Mouse (Mus musculus) megakaryocyte, embryonic 14.5 days (primary cell): ENCODE measurements around the gene Krtap31-2. TPM values are rescaled to one million over a fixed set of nuclear protein-coding genes. Genes with fewer than 3 reads are reported as not detected.

Experiments used
- H3K27me3 ChIP-seq: replicated peaks from 2 replicates; pipeline ENCODE3; 2012; ENCODE audit warnings: inconsistent platforms
- H3K36me3 ChIP-seq: replicated peaks from 2 replicates; pipeline ENCODE3; 2012; ENCODE audit warnings: low read length, inconsistent platforms, mixed read lengths
- H3K4me1 ChIP-seq: 2 replicates; pipeline ENCODE4 v1.6.1; 2012; ENCODE audit warnings: inconsistent platforms
- H3K4me3 ChIP-seq: replicated peaks from 2 replicates; pipeline ENCODE3; 2012; ENCODE audit warnings: moderate library complexity, mild to moderate bottlenecking, inconsistent platforms
- H3K9me3 ChIP-seq: 2 replicates; pipeline ENCODE4 v1.6.1; 2012; ENCODE audit warnings: inconsistent platforms
- FLI1 ChIP-seq: IDR thresholded peaks from 2 replicates; pipeline ENCODE4 v1.6.1; 2012; ENCODE audit warnings: low read length, inconsistent platforms, mixed read lengths
- GATA1 ChIP-seq: IDR thresholded peaks from 3 replicates; pipeline ENCODE4 v1.6.1; 2012; ENCODE audit warnings: mixed read lengths, low read length, inconsistent platforms, borderline replicate concordance
- polyA plus RNA-seq: library from polyadenylated mRNA; stranded (reverse); fragments of >175 nt; gene quantifications from 2 replicates; pipeline ENCODE4 v1.2.3, GENCODE M21; 2012; ENCODE audit warnings: low replicate concordance; ENCODE audit not compliant: insufficient read depth

Krtap31-2 gene
- not detected in 2 replicates for polyA plus RNA-seq

DNA sequence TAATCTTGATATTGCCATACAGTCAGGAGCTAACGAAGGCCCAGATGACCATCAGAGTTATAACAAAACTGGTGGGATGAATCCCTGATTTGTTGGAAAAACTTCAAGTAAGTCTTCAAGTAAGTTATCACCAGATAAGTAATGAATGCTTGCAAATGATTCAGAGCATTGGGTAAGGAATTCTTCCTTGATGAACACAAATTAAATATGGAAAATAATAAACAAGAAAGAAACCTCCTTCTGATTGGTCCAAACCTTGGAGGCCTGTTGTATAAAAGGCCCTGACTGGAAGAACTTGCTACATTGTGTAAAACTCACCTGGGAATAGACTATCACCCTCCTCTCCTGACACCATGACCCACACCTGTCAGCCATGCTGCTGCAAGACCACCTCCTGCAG is at the start of gene Krtap31-2:
TSS of gene Krtap31-2 (plus strand) at position 301 of the 400 bp plus-strand sequence.
- TF ChIP-seq FLI1 (no peak), GATA1 (no peak)
- Histone ChIP-seq H3K27me3 (no peaks in the 10 kb centered on the region), H3K9me3 (peaks cover 10% of the 10 kb centered on the region), H3K4me3 (no peak within 1 kb of the TSS), H3K36me3 (no peaks in the 10 kb centered on the region), H3K4me1 (no peaks in the 10 kb centered on the region)

DNA sequence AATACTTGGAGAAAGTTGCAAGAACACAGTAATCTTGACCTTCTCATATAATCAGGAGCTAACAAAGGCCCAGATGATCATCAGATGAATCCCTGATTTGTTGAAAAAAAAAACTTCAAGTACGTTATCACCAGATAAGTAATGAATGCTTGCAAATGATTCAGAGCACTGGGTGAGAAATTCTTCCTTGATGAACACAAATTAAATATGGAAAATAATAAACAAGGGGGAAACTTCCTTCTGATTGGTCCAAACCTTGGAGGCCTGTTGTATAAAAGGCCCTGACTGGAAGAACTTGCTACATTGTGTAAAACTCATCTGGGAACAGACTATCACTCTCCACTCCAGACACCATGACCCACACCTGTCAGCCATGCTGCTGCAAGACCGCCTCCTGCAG is 28.5 kb upstream of the Krtap31-2 start, which contains the start of gene Krtap31-1:
TSS of gene Krtap31-1 (plus strand) at position 301 of the 400 bp plus-strand sequence.
- H3K27me3 ChIP-seq = no peaks in the 10 kb centered on the region
- TF ChIP-seq FLI1 (no peak), GATA1 (no peak)
- H3K4me3 ChIP-seq = no peak within 1 kb of the TSS
- no peaks in the 10 kb centered on the region for H3K9me3 ChIP-seq
- no peaks in the 10 kb centered on the region for H3K36me3 ChIP-seq
- no peaks in the 10 kb centered on the region for H3K4me1 ChIP-seq

DNA sequence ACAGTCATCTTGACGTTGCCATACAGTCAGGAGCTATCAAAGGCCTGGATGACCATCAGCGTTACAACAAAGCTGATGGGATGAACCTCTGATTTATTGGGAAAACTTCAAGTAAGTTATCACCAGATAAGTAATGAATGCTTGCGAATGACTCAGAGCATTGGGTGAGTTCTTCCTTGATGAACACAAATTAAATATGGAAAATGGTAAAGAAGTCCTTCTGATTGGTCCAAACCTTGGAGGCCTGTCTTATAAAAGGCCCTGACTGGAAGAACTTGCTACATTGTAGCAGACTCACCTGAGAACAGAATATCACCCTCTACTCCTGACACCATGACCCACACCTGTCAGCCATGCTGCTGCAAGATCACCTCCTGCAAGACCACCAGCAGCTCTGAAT is 21.6 kb upstream of the Krtap31-2 start, which contains the start of gene Gm11565:
TSS of gene Gm11565 (plus strand) at position 301 of the 400 bp plus-strand sequence.
- Histone ChIP-seq H3K9me3 (no peaks in the 10 kb centered on the region), H3K4me3 (peak within 1 kb of the TSS; percentile 18), H3K36me3 (no peaks in the 10 kb centered on the region), H3K27me3 (no peaks in the 10 kb centered on the region), H3K4me1 (no peaks in the 10 kb centered on the region)
- TF ChIP-seq GATA1 (no peak), FLI1 (no peak)

DNA sequence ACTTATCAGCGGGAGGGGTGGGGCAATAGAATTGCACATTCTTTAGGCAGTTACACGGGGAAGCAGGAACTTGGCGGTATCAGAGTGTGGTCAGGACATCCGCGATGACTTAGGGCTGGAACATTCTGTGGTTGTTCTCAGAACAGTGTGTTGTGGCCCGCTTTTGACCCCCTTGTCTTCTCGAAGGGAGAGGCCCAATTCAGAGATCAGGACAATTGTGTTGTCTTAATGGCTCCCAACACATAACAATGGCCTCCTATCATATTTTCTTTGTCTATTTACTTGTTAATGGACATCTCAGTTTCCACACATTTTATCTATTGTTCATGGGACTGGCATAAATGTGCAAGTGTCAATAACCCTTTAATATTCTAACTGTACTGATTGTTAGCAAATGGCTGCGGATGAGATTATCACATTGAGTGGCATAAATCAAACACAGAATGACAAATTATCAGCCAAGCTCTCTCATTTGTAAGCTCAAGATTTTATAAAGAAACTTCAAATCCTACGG is 1.7 kb downstream of the Krtap31-2 start:
- Histone ChIP-seq H3K4me1 (no peaks in the 10 kb centered on the region), H3K36me3 (no peaks in the 10 kb centered on the region), H3K4me3 (no peak overlapping the region), H3K27me3 (no peaks in the 10 kb centered on the region), H3K9me3 (peaks cover 5% of the 10 kb centered on the region)
- TF ChIP-seq GATA1 = no peak
- no peak for TF ChIP-seq FLI1

DNA sequence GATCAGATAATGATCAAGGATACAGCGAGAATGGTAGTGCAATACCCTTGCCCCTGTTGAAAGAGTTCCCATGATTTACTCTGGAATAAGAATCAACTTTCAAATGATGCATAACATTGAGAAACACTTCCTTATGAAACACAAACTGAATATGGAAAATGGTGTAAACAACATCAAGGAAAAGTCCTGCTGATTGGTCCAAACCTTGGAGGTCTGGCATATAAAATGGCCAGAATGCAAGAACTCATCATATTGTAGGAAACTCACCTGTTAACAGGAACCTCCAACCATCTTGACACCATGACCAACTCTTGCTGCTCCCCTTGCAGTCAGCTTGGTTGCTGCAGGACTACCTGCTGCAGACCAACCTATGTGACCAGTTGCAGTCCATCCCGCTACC is 12.1 kb downstream of the Krtap31-2 start, which contains the start of gene Krtap9-5:
TSS of gene Krtap9-5 (plus strand) at position 301 of the 400 bp plus-strand sequence.
- no peaks in the 10 kb centered on the region for H3K4me1 ChIP-seq
- H3K27me3 ChIP-seq = no peaks in the 10 kb centered on the region
- TF ChIP-seq FLI1 (no peak), GATA1 (no peak)
- no peaks in the 10 kb centered on the region for H3K36me3 ChIP-seq
- H3K4me3 ChIP-seq = no peak within 1 kb of the TSS
- 0 out of 2 replicates have a peak, but pooled peaks cover 3% of the 10 kb centered on the region for H3K9me3 ChIP-seq

DNA sequence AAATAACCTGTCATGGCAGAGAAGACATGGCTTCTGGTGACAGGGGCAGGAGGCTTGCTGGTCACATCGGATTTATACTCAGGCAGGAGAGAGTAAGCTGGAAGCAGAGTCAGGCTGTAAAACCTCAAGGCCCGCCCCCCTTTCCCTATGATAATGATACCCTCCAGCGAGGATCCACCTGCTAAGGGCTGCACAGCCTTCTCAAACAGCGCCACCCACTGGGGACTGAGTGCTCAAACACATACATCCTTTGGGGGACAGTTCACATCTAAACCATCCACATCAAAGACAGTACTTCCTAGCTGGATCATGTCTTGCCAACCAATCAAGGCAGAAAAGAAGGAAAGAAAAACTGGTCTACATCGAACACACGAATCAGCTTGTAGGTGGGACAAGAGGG is 28.1 kb downstream of the Krtap31-2 start:
- Histone ChIP-seq H3K9me3 (no peaks in the 10 kb centered on the region), H3K4me3 (no peak overlapping the region), H3K27me3 (no peaks in the 10 kb centered on the region), H3K36me3 (no peaks in the 10 kb centered on the region), H3K4me1 (no peaks in the 10 kb centered on the region)
- TF ChIP-seq FLI1 = no peak
- no peak for TF ChIP-seq GATA1

DNA sequence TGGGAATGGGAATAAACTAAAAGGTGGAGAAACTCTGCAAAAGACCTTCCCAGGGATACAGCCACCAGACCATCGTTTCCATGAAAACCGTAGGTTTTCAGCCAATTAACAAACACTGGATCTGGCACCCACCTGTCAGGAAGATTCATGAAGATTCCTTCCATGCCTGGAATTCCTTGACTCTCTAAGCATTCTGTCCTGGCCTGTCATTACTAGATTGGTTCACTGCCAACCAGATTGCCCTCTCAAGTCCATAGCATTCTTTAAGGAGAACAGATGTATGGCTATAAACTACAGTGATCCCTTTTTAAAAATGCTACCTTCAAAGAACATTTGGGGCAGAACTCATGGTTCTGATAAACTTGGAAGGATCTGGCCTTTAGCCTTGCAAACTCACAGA is 29.9 kb downstream of the Krtap31-2 start:
- H3K4me1 ChIP-seq = no peaks in the 10 kb centered on the region
- no peaks in the 10 kb centered on the region for H3K27me3 ChIP-seq
- H3K4me3 ChIP-seq = no peak overlapping the region
- no peaks in the 10 kb centered on the region for H3K36me3 ChIP-seq
- H3K9me3 ChIP-seq = no peaks in the 10 kb centered on the region
- TF ChIP-seq GATA1 = no peak
- no peak for TF ChIP-seq FLI1

DNA sequence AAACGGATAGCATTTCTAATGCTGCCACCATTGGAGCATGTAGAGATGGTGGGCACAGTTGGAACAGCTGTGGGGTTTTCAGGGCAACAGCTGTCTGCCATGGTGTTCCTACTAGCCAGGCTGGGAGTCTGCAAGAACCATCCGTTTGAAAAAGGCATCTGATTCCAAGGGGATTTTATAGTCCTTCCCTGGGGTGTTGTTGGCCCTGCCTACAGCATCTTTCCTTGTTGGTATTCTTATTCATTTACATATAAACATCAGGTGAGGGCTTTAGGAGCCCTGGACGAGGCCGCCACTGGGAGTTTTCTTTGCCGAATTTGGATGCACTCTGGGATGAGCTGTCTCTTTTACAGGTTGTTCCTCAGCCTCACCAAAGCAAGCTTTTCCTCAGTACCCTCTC is 42.9 kb downstream of the Krtap31-2 start, which contains the start of gene Krtap29-1:
TSS of gene Krtap29-1 (minus strand) at position 101 of the 400 bp plus-strand sequence.
- H3K4me3 ChIP-seq = peak within 1 kb of the TSS; percentile 56
- H3K4me1 ChIP-seq = no peaks in the 10 kb centered on the region
- peaks cover 16% of the 10 kb centered on the region; the same call in 1 of the 2 replicates for H3K9me3 ChIP-seq
- H3K27me3 ChIP-seq = no peaks in the 10 kb centered on the region
- TF ChIP-seq FLI1 (no peak), GATA1 (no peak)
- H3K36me3 ChIP-seq = no peaks in the 10 kb centered on the region

DNA sequence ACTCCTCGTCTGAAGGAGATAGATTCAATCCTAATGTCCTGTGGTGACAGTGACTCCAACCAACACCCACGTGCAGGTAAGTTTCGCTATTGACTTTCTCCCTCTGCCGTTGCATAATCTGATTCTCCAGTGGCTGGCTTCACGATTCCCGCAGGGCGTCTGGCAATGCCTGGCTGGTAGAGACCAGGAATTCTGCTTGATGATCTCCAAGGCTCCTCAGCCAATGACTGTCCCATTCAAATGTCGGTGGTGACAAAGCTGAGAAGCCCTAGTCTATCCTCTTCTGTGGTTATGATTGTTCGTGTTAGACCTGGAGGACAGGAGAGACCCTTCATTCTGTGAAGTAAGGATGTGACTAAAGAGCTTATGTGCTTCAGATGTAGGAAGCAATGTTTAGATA is 46.6 kb downstream of the Krtap31-2 start:
- Histone ChIP-seq H3K36me3 (no peaks in the 10 kb centered on the region), H3K4me1 (no peaks in the 10 kb centered on the region; the same call in 1 of the 2 replicates), H3K27me3 (peaks cover 1% of the 10 kb centered on the region), H3K4me3 (no peak overlapping the region), H3K9me3 (peaks cover 10% of the 10 kb centered on the region; the same call in 1 of the 2 replicates)
- TF ChIP-seq GATA1 (no peak), FLI1 (no peak)

DNA sequence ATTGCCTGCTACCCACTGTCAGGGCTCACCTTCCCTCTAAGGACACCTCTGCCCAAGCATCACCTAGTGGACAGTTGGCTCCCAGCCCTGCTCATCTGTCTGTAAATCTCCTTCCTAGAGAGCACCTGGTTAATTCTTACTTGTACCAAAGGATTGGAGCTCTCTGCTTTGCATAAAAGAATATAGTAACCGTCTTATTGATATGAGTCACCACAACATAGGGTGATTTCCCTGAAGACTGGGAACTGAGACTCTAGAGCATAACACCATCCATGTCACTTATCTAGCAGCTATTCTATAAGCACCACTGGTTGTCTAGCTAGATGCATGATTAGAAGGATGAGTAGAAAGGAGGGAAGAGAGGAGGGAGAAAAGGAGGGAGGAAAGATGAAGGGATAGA is 47.4 kb downstream of the Krtap31-2 start:
- Histone ChIP-seq H3K36me3 (no peaks in the 10 kb centered on the region), H3K9me3 (peaks cover 3% of the 10 kb centered on the region; the same call in 1 of the 2 replicates), H3K4me1 (no peaks in the 10 kb centered on the region; the same call in 1 of the 2 replicates), H3K27me3 (peaks cover 1% of the 10 kb centered on the region), H3K4me3 (no peak overlapping the region)
- TF ChIP-seq FLI1 (no peak), GATA1 (no peak)
